Mouse (Mus musculus): ENCODE measurements around the gene Ano9.
A peak's percentile ranks its signal among the peaks of the same experiment; 100 is the strongest.

Gene Ano9

GRCm38 (mm10) chr7:141117636-141118035 is at the start of gene Ano9:
Ano9 (minus strand) TSS chr7:141117806.
- no peak for DNase-seq (ENCODE audit: extremely low spot score, low read depth, low spot score)

DNA sequence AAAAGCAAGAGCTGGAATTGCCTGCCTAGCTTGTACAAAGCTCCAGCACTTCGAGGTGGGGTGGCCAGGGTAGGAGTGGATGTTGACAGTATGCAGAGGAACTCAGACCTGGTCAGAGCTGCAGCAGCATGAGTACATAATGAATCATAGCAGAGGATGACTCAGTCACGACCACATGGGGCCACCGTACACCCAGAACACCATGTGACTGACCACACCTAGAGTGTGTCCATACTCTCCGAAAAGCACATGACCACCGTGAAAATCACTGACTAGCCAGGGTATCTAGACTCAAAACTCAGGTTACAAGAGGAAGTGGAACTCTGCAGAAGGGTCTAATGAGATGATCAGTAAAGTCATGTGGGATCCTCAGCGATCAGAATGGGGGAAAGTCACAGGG is 47.2 kb upstream of the Ano9 start:
- DNase-seq (ENCODE audit: extremely low spot score, low read depth, low spot score) = no peak

DNA sequence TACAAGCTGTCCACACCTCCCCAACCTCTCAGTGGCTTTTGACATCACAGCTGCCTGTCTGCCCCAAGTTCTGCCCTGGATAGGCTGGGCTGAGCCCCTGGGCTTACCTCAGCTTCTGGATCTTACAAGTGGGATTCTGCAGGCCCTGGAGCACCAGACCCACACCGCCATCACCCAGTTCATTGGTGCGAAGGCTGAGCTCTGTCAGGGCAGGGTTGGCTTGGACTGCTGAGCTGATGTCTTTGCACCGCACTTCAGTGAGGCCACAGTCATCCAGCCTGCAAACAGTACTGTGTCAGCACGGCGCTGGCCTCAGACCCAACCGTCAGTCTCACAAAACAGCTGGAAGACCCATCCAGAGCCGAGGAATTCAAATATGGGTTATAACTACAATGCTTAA is 46.8 kb upstream of the Ano9 start:
- no peak for DNase-seq (ENCODE audit: extremely low spot score, low read depth, low spot score)

DNA sequence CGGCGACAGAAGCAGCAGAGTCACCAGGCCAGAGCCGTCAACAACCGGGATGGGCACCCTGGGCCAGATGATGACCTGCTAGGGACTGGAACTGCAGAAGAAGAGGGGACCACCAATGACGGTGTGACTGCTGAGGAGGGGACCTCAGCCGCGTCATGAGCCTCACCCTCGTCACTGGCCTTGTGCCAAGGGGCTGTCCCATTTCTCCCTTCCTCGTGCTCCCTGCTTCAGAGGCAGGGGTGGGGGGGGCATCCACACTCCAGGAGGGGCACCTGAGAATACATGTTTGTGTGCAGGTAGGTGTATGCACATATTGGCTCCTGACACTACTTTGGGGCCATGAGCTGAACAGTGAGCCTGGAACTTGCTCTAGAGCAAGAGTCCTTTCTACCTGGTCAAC is 37.8 kb upstream of the Ano9 start:
- DNase-seq (ENCODE audit: extremely low spot score, low read depth, low spot score) = no peak

DNA sequence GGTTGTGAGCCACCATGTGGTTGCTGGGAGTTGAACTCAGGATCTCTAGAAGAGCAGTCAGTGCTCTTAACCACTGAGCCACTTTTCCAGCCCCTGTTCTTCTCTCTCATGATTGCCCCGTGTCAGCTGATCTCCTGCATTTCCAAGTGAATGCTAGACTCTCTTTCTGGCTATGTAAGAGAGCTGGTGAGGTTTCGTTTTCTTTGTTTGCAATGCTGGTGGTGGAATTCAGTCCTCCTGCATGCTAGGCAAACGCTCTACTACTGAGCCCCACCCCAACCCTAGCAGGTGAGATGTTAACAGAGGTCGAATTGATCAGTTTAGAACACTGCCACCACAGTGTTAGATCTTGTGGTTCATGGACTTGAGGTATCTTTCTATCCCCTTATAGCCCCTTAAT is 31.0 kb upstream of the Ano9 start:
- DNase-seq (ENCODE audit: extremely low spot score, low read depth, low spot score) = no peak

DNA sequence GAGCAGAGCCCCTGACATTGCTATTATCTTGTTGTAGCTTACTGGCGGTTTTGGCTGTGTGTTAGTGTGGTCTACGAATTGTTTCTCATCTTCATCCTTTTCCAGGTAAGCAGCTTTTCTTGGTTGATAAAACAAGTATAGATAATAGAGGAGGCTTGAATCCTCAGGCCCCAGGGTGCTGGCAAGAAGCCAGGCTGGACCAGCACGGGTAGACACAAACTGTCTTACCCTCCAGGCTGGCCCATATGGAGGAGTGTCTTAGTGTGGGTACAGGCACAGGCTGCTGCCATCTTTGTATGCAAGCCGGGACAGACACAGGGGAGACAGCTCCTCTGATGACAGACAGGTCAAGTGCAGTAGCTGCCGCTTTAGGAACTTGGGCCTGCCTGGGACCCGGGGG is 29.4 kb upstream of the Ano9 start:
- DNase-seq (ENCODE audit: extremely low spot score, low read depth, low spot score) = no peak

DNA sequence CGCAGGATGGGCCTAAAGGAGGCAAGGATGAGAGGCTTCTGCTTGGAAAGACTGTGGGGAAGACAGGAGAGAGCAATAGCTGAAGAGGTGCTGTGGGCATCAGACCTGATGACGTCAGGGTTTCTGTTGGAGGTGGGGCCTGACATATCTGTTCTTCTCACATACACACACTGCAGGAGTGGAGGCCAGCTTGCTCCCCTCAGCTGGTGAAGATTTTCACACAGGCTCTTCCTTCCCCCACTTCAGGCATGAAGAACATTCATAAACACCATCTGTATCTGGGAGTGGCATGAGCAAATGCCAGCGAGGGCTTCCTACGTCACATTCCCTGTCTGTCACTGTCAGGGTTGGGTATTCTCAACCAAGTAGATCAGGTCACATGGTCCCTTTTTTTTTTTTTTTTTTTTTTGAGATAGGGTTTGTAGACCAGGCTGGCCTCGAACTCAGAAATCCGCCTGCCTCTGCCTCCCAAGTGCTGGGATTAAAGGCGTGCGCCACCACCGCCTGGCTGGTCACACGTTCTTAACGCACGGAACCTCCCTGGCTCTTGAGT is 28.5 kb upstream of the Ano9 start:
- DNase-seq (ENCODE audit: extremely low spot score, low read depth, low spot score) = no peak

- no peak for DNase-seq (ENCODE audit: extremely low spot score, low read depth, low spot score)
These were observed 27.8 kb upstream of the Ano9 start for GRCm38 (mm10) chr7:141145403-141145802.

- DNase-seq (ENCODE audit: extremely low spot score, low read depth, low spot score) = no peak
These were observed 27.0 kb upstream of the Ano9 start for GRCm38 (mm10) chr7:141144650-141145049.

DNA sequence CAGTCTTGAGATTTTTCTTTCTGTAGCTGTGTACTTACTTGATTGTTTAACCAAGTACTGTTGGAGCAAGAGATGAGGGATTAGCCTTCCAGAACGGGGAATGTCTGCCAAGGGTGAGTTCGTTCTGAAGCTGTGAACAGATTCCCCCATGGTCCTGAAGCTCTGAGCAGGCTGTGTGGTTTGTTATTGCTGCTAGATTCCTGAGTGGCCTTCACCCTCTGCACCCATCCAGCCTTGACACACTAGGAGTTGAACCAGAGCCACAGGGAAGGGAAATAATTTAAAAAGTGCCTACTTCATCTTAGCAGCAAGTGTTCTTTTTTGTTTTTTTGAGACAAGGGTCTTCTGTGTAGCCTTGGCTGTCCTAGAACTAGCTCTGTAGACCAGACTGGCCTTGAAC is 26.3 kb upstream of the Ano9 start:
- DNase-seq (ENCODE audit: extremely low spot score, low read depth, low spot score) = no peak

- no peak for DNase-seq (ENCODE audit: extremely low spot score, low read depth, low spot score)
These were observed 25.5 kb upstream of the Ano9 start for GRCm38 (mm10) chr7:141143112-141143511.

DNA sequence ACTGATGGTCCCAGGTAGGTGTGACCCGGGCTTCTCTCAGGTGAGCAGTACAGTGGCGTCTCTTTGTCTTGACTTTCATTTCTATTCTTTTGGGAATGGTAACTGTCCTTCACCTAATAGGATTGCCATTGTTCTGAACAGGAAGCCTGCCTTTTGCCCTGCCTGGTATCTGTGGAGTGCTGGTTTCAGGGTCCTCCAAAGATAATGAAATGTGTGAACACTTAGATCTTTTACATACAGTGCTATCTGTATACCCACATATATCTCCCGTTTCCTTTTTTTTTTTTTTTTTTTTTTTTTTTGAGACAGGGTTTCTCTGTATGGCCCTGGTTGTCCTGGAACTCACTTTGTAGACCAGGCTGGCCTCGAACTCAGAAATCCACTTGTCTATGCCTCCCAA is 23.7 kb upstream of the Ano9 start:
- no peak for DNase-seq (ENCODE audit: extremely low spot score, low read depth, low spot score)

GRCm38 (mm10) chr7:141131904-141132755 is 14.5 kb upstream of the Ano9 start:
- no peak for DNase-seq (ENCODE audit: extremely low spot score, low read depth, low spot score)

GRCm38 (mm10) chr7:141131024-141131820 is 13.6 kb upstream of the Ano9 start:
- peak; percentile 58 for DNase-seq (ENCODE audit: extremely low spot score, low read depth, low spot score)

GRCm38 (mm10) chr7:141123517-141123856 is 5.9 kb upstream of the Ano9 start:
- no peak for DNase-seq (ENCODE audit: extremely low spot score, low read depth, low spot score)

DNA sequence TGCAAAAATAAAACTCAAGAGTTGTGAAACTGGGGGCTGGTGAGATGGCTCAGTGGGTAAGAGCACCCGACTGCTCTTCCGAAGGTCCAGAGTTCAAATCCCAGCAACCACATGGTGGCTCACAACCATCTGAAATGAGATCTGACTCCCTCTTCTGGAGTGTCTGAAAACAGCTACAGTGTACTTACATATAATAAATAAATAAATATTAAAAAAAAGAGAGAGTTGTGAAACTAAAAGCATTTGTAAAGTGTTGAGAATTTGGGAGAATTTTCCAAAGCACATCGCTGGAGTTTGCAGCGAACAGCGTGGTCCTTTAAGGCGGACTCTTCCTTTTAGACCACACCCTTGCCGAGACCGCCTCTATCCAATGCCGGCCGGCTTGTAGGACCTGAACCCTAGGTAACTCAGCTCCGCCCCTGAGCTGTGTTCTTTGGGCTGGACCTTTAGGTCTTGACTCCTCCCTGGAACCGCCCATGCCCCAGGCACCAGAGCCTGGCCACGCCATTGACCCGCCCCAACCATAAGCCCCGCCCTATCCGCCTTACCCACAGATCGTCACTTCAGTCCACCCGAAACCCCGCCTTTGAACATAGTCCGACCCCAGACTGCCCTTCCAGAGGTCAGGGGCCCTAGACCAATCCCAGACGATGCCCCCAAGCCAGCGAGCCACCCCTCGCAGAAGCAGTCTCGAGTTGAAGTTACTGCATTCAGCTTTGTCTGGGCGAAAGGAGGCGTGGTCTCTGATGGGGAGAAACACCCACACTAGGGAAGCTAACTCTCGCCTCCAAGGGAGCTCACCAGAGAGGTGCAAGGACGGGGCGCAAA is 5.3 kb upstream of the Ano9 start:
- DNase-seq (ENCODE audit: extremely low spot score, low read depth, low spot score) = peak; percentile 92

- DNase-seq (ENCODE audit: extremely low spot score, low read depth, low spot score) = no peak
These were observed 4.6 kb upstream of the Ano9 start, which contains the start of gene Ptdss2 for GRCm38 (mm10) chr7:141122245-141122644. Ptdss2 (plus strand) TSS chr7:141122382.

DNA sequence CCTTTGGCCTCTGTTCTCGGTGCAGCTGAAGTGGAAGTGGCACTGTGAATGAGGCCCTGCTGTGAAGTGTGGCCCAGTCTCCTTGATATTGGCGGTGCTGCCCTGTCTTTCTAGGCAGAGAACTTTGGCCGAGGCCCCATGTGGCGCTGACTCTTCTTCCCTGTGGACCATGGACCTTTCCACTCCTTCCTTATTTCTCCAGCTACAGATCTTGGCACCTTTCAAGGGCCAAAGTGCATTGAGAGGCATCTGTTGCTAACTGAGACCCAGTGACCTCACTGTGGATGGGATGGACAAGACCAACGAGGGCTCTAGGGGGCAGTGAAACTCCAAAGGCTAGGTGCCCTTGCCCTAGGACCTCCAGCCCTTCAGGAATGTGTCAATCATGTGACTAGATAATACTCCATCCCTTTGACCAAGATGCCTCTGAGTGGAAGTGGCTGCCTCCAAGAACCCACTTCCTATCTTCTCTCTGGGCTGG is 3.5 kb upstream of the Ano9 start:
- no peak for DNase-seq (ENCODE audit: extremely low spot score, low read depth, low spot score)

DNA sequence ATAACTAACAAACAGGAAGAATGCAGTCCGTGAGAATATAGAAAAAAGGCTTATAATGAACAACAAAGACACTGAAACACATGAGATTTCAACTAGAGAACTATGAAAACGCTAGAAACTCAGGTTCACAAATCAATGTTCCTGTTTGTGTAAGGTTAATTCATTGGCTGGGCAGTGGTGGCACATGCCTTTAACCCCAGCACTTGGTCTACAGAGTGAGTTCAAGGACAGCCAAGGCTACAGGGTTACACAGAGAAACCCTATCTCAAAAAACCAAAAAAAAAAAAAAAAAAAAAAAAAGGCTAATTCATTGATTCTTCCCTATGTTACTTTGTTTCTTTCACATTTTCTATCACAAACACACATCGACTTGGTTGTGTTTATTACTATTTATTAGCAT is 3.0 kb upstream of the Ano9 start:
- DNase-seq (ENCODE audit: extremely low spot score, low read depth, low spot score) = no peak

- DNase-seq (ENCODE audit: extremely low spot score, low read depth, low spot score) = no peak
These were observed 1.9 kb upstream of the Ano9 start for GRCm38 (mm10) chr7:141119487-141119886.

GRCm38 (mm10) chr7:141115874-141116273 is 1.7 kb downstream of the Ano9 start:
- DNase-seq (ENCODE audit: extremely low spot score, low read depth, low spot score) = no peak

Data from hindlimb bud, embryonic 11.5 days (tissue).